Mouse (Mus musculus) E14TG2a.4 (cell line): Measurements from ENCODE around the gene Pex19.

Experiments used
- CTCF ChIP-seq: conservative IDR thresholded peaks from 2 replicates; pipeline ENCODE4 v1.5.1; 2014; ENCODE audit warnings: low read length
- NANOG ChIP-seq: IDR thresholded peaks from 2 replicates; pipeline ENCODE4 v1.6.1; 2014; ENCODE audit warnings: borderline replicate concordance, low read length, mixed read lengths
- POU5F1 ChIP-seq: IDR thresholded peaks from 2 replicates; pipeline ENCODE4 v1.6.1; 2014; ENCODE audit warnings: low read length, borderline replicate concordance

DNA sequence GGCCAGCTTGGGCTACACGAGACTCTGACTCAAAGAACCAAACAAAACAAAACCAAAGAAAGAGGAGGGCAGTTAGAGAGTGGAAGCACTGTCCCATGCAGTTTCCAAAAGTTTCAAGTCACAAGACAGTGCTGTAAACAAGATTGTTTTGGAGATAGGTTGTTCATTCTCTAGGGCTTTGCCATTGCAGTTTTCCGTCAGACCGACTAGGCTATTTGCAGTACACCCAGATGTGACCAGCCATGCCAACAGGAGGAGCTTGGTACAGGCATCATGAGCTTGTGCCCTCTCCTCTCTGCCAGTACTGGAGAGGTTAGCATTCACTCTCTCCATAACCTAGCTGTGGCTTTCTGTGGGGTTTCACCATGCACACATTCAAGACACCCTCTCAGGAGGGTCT is 33.0 kb upstream of the Pex19 start:
- TF ChIP-seq CTCF (no peak), NANOG (no peak), POU5F1 (no peak)
